Mouse (Mus musculus) intestine, embryonic 15.5 days (tissue): ENCODE measurements around the gene Tmem161a. TPM values are rescaled to one million over a fixed set of nuclear protein-coding genes. Genes with fewer than 3 reads are reported as not detected.
A peak's percentile ranks its signal among the peaks of the same experiment; 100 is the strongest.

ENCODE experiments used
- ATAC-seq: fragments of 200-750 bp; cut with Nextera tagmentation; 2 replicates; pipeline ENCODE4 v1.8.0; 2017; ENCODE audit warnings: moderate TSS enrichment, moderate library complexity
- H3K27ac ChIP-seq: fragments of 300-500 bp; sonication (generic); 2 replicates; pipeline ENCODE4 v1.5.1; 2015; ENCODE audit warnings: mild to moderate bottlenecking, inconsistent platforms
- H3K27me3 ChIP-seq: fragments of 300-500 bp; sonication (generic); replicated peaks from 2 replicates; pipeline ENCODE4 v1.6.1; 2015; ENCODE audit warnings: inconsistent platforms
- H3K36me3 ChIP-seq: fragments of 300-500 bp; sonication (generic); 2 replicates; pipeline ENCODE4 v1.6.1; 2015; ENCODE audit warnings: inconsistent platforms
- H3K4me1 ChIP-seq: fragments of 300-500 bp; sonication (generic); replicated peaks from 2 replicates; pipeline ENCODE4 v1.6.1; 2015; ENCODE audit warnings: inconsistent platforms
- H3K4me2 ChIP-seq: fragments of 300-500 bp; sonication (generic); replicated peaks from 2 replicates; pipeline ENCODE4 v1.6.1; 2015; ENCODE audit warnings: mild to moderate bottlenecking, inconsistent platforms
- H3K4me3 ChIP-seq: fragments of 300-500 bp; sonication (generic); replicated peaks from 2 replicates; pipeline ENCODE4 v1.5.1; 2015; ENCODE audit warnings: inconsistent platforms
- H3K9ac ChIP-seq: fragments of 300-500 bp; sonication (generic); 2 replicates; pipeline ENCODE4 v1.6.1; 2015; ENCODE audit warnings: inconsistent platforms
- H3K9me3 ChIP-seq: fragments of 300-500 bp; sonication (generic); 2 replicates; pipeline ENCODE4 v1.6.1; 2016; ENCODE audit warnings: inconsistent platforms
- WGBS: fragments of 180-500 bp; shearing (Covaris S2); methylation state at CpG from one replicate; pipeline ENCODE4 v1.1.7; 2015; 5-methylcytosine and 5-hydroxymethylcytosine counted together
- polyA plus RNA-seq: library from polyadenylated mRNA; unstranded; fragments of >200 nt; fragmentation: Nextera tagmentation; extraction: Ambion mirVana; gene quantifications from 2 replicates; pipeline ENCODE4 v1.2.1, GENCODE M21; 2015

Gene Tmem161a
- polyA plus RNA-seq, 1 experiment from 2014 or later, result 55.7 TPM

GRCm38 (mm10) chr8:70193238-70193637 lies 21.1 kb downstream of the Tmem161a start:
- peak overlapping the region; percentile 51; the same call in 1 of the 2 replicates for H3K27ac ChIP-seq
- H3K36me3 ChIP-seq, result no peaks in the 10 kb centered on the region
- peaks cover 15% of the 10 kb centered on the region; the same call in 1 of the 2 replicates for H3K4me1 ChIP-seq
- H3K9ac ChIP-seq, result no peak overlapping the region
- no peaks in the 10 kb centered on the region for H3K9me3 ChIP-seq
- H3K4me2 ChIP-seq, result peak overlapping the region; percentile 30
- H3K4me3 ChIP-seq, result no peak overlapping the region
- no peaks in the 10 kb centered on the region for H3K27me3 ChIP-seq
- ATAC-seq, result peak; percentile 84
- 53% methylated on average over 5 of the region's 5 CpGs for WGBS

- WGBS, result 79% methylated on average over 3 of the region's 3 CpGs
- no peak overlapping the region for H3K27ac ChIP-seq
- ATAC-seq, result no peak
- H3K27me3 ChIP-seq, result no peaks in the 10 kb centered on the region
- H3K4me1 ChIP-seq, result peaks cover 15% of the 10 kb centered on the region; the same call in 1 of the 2 replicates
- no peak overlapping the region for H3K4me2 ChIP-seq
- no peaks in the 10 kb centered on the region for H3K9me3 ChIP-seq
- H3K9ac ChIP-seq, result no peak overlapping the region
- no peak overlapping the region for H3K4me3 ChIP-seq
- H3K36me3 ChIP-seq, result no peaks in the 10 kb centered on the region
Observed at GRCm38 (mm10) chr8:70194191-70194590, 22.0 kb downstream of the Tmem161a start.

GRCm38 (mm10) chr8:70195762-70196161 lies 23.6 kb downstream of the Tmem161a start:
- 77% methylated on average over 2 of the region's 2 CpGs for WGBS

GRCm38 (mm10) chr8:70197603-70198002 lies 25.4 kb downstream of the Tmem161a start:
- no peak for ATAC-seq
- Histone ChIP-seq H3K4me1 (peaks cover 18% of the 10 kb centered on the region; the same call in 1 of the 2 replicates), H3K4me2 (no peak overlapping the region; the same call in 1 of the 2 replicates), H3K36me3 (no peaks in the 10 kb centered on the region), H3K4me3 (no peak overlapping the region), H3K27ac (no peak overlapping the region), H3K9ac (no peak overlapping the region), H3K27me3 (no peaks in the 10 kb centered on the region), H3K9me3 (no peaks in the 10 kb centered on the region)
- WGBS, result 45% methylated on average over 7 of the region's 7 CpGs

More at GRCm38 (mm10) chr8:70195762-70196161, 23.6 kb downstream of the Tmem161a start:
- H3K27ac ChIP-seq, result no peak overlapping the region
- no peak overlapping the region for H3K4me3 ChIP-seq
- H3K9ac ChIP-seq, result no peak overlapping the region
- ATAC-seq, result no peak
- no peak overlapping the region for H3K4me2 ChIP-seq
- H3K9me3 ChIP-seq, result no peaks in the 10 kb centered on the region
- no peaks in the 10 kb centered on the region for H3K27me3 ChIP-seq
- H3K36me3 ChIP-seq, result no peaks in the 10 kb centered on the region
- H3K4me1 ChIP-seq, result peaks cover 19% of the 10 kb centered on the region; the same call in 1 of the 2 replicates

- Histone ChIP-seq H3K4me2 (no peak overlapping the region), H3K4me3 (no peak overlapping the region), H3K36me3 (no peaks in the 10 kb centered on the region), H3K4me1 (peaks cover 10% of the 10 kb centered on the region; the same call in 1 of the 2 replicates), H3K9me3 (no peaks in the 10 kb centered on the region), H3K9ac (no peak overlapping the region), H3K27ac (no peak overlapping the region), H3K27me3 (no peaks in the 10 kb centered on the region)
- 63% methylated on average over 5 of the region's 5 CpGs for WGBS
- peak; percentile 19; the same call in 1 of the 2 replicates for ATAC-seq
Observed at GRCm38 (mm10) chr8:70200098-70200681, 28.0 kb downstream of the Tmem161a start.

GRCm38 (mm10) chr8:70201417-70201816 lies 29.3 kb downstream of the Tmem161a start:
- no peak overlapping the region for H3K4me2 ChIP-seq
- no peaks in the 10 kb centered on the region for H3K27me3 ChIP-seq
- H3K4me1 ChIP-seq, result peaks cover 10% of the 10 kb centered on the region; the same call in 1 of the 2 replicates
- WGBS, result 70% methylated on average over 3 of the region's 3 CpGs
- H3K4me3 ChIP-seq, result no peak overlapping the region
- H3K9ac ChIP-seq, result no peak overlapping the region
- ATAC-seq, result no peak
- no peak overlapping the region for H3K27ac ChIP-seq
- no peaks in the 10 kb centered on the region for H3K9me3 ChIP-seq
- H3K36me3 ChIP-seq, result no peaks in the 10 kb centered on the region

- no peak for ATAC-seq
- WGBS, result 79% methylated on average over 4 of the region's 4 CpGs
- no peaks in the 10 kb centered on the region for H3K27me3 ChIP-seq
- 0 out of 2 replicates have a peak, but pooled peaks cover 5% of the 10 kb centered on the region for H3K4me1 ChIP-seq
- no peaks in the 10 kb centered on the region for H3K9me3 ChIP-seq
- H3K4me2 ChIP-seq, result no peak overlapping the region
- H3K4me3 ChIP-seq, result no peak overlapping the region
- H3K9ac ChIP-seq, result no peak overlapping the region
- H3K36me3 ChIP-seq, result no peaks in the 10 kb centered on the region
- H3K27ac ChIP-seq, result no peak overlapping the region
Observed at GRCm38 (mm10) chr8:70203072-70203471, 30.9 kb downstream of the Tmem161a start.

- H3K4me2 ChIP-seq, result no peak overlapping the region
- H3K36me3 ChIP-seq, result no peaks in the 10 kb centered on the region
- H3K9ac ChIP-seq, result no peak overlapping the region
- 0 out of 2 replicates have a peak, but pooled peaks cover 5% of the 10 kb centered on the region for H3K4me1 ChIP-seq
- no peak overlapping the region for H3K27ac ChIP-seq
- WGBS, result 57% methylated on average over 1 of the region's 1 CpGs
- H3K9me3 ChIP-seq, result no peaks in the 10 kb centered on the region
- no peaks in the 10 kb centered on the region for H3K27me3 ChIP-seq
- no peak for ATAC-seq
- no peak overlapping the region for H3K4me3 ChIP-seq
Observed at GRCm38 (mm10) chr8:70204757-70205156, 32.6 kb downstream of the Tmem161a start.

- no peak overlapping the region for H3K4me2 ChIP-seq
- H3K4me3 ChIP-seq, result no peak overlapping the region
- H3K9ac ChIP-seq, result no peak overlapping the region
- H3K9me3 ChIP-seq, result no peaks in the 10 kb centered on the region
- H3K36me3 ChIP-seq, result no peaks in the 10 kb centered on the region
- no peaks in the 10 kb centered on the region for H3K27me3 ChIP-seq
- 50% methylated on average over 1 of the region's 1 CpGs for WGBS
- ATAC-seq, result no peak
- no peak overlapping the region for H3K27ac ChIP-seq
- peaks cover 11% of the 10 kb centered on the region for H3K4me1 ChIP-seq
Observed at GRCm38 (mm10) chr8:70208130-70208529, 36.0 kb downstream of the Tmem161a start.

GRCm38 (mm10) chr8:70210538-70210937 lies 38.4 kb downstream of the Tmem161a start:
- H3K9ac ChIP-seq, result peak overlapping the region; percentile 14
- ATAC-seq, result no peak

GRCm38 (mm10) chr8:70211275-70211674 lies 39.1 kb downstream of the Tmem161a start:
- Histone ChIP-seq H3K4me3 (peak overlapping the region; percentile 59), H3K4me2 (peak overlapping the region; percentile 99), H3K36me3 (no peaks in the 10 kb centered on the region), H3K9ac (peak overlapping the region; percentile 59), H3K9me3 (no peaks in the 10 kb centered on the region), H3K27ac (0 out of 2 replicates have a peak overlapping the region, but pooled peaks have one; percentile 29), H3K27me3 (no peaks in the 10 kb centered on the region), H3K4me1 (peaks cover 11% of the 10 kb centered on the region)
- ATAC-seq, result no peak
- 83% methylated on average over 1 of the region's 1 CpGs for WGBS

More at GRCm38 (mm10) chr8:70210538-70210937, 38.4 kb downstream of the Tmem161a start:
- peak overlapping the region; percentile 99 for H3K4me2 ChIP-seq
- H3K27ac ChIP-seq, result no peak overlapping the region
- peaks cover 11% of the 10 kb centered on the region for H3K4me1 ChIP-seq
- WGBS, result 20% methylated on average over 8 of the region's 8 CpGs
- no peak overlapping the region for H3K4me3 ChIP-seq
- H3K9me3 ChIP-seq, result no peaks in the 10 kb centered on the region
- no peaks in the 10 kb centered on the region for H3K36me3 ChIP-seq
- H3K27me3 ChIP-seq, result no peaks in the 10 kb centered on the region

- 1% methylated on average over 31 of the region's 31 CpGs for WGBS
- Histone ChIP-seq H3K9me3 (no peaks in the 10 kb centered on the region), H3K36me3 (no peaks in the 10 kb centered on the region), H3K27ac (peak overlapping the region; percentile 29; the same call in 1 of the 2 replicates), H3K4me1 (peaks cover 11% of the 10 kb centered on the region), H3K4me3 (peak overlapping the region; percentile 59), H3K27me3 (no peaks in the 10 kb centered on the region), H3K4me2 (peak overlapping the region; percentile 99), H3K9ac (peak overlapping the region; percentile 59)
- ATAC-seq, result peak; percentile 16
Observed at GRCm38 (mm10) chr8:70211726-70212111, 39.6 kb downstream of the Tmem161a start.
